Mouse (Mus musculus) kidney, adult 2 months (tissue): Measurements from ENCODE around the gene Scaf1.

ENCODE experiments used
- CTCF ChIP-seq: fragments of 200-500 bp; conservative IDR thresholded peaks from 2 replicates; pipeline ENCODE4 v1.5.1; 2011; ENCODE audit warnings: low read depth, mild to moderate bottlenecking, control low read depth, low read length, moderate library complexity, mixed read lengths; ENCODE audit not compliant: insufficient read depth, insufficient read length
- POLR2A ChIP-seq: fragments of 200-500 bp; IDR thresholded peaks from one replicate; pipeline ENCODE4 v1.6.1; 2011; ENCODE audit warnings: low read depth, low read length, control low read depth

DNA sequence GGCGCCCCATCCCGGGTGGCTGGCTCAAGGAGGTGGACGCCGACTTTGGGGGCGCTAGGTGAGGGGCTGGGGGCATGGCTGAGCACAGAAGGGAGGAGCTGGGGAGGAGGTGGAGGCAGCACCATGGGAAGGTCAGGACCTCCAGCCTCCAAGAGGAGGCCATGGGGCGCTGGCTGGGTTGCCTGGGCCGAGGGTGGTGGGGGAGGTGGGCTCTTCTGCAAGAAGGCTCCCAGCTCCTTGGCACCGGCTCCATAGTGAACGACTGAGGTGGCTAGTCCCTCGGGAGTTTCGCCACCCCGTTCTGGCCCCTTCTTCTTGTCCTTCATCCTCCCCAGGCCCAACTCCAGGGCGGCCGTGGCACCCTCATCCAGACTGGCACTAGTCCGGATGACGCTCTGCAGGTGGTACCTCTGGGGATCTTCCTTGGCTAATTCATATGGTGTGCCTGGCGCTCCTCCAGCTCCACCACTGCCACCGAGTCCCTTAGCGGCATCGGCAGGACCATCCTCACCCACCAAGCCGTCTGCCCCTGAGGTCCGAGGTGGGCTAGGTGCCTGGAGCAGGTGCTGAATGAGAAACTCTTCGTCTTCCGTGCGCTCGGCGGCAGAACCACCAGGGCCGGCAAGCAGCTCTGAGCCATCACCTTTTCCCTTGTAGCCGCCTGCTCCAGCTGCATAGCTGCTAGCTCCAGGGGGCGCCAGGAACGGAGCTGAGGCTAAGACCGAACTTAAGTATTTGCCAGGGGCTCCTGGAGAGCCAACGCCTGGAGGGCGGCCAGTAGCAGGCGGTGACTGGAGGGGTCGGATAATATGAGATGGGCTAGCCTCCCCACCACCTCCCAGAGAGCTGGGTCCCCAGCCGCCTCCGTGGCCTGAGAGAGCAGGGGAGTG lies 32.1 kb upstream of the Scaf1 start:
- TF ChIP-seq CTCF (no peak), POLR2A (no peak)
